Mouse (Mus musculus) lung, adult 2 months (tissue): ENCODE results near the gene Gapdhs.

Experiments
- CTCF ChIP-seq: fragments of 200-500 bp; IDR thresholded peaks from 2 replicates; pipeline ENCODE4 v1.5.1; 2011; ENCODE audit warnings: mild to moderate bottlenecking, low read length, control low read depth; ENCODE audit not compliant: insufficient read depth
- POLR2A ChIP-seq: fragments of 200-500 bp; IDR thresholded peaks from 2 replicates; pipeline ENCODE4 v1.6.1; 2011; ENCODE audit warnings: low read depth, mild to moderate bottlenecking, control low read depth, low read length, borderline replicate concordance; ENCODE audit errors: extremely low read depth

DNA sequence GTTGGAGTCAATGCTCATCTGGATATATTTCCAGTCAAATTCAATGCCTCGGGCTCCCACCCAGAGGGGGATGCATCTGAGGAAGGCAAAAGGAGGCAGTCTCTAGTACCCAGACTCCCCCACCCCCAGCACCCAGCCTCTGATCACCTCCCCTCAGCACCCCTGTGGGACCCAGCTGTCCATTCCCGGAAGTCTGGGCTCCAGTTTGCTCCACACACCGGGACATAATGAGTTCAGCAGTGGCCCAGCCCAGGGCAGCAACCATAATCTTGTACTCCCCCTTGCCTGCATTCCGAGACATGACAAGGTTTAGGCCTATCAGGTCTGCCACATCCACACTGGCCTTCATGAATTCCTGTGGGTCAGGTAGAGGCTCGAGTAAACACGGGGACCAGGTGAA is 15.3 kb downstream of the Gapdhs start:
- TF ChIP-seq CTCF (no peak), POLR2A (no peak)
